Mouse (Mus musculus): ENCODE results near the gene Decr2. TPM values are rescaled to one million over a fixed set of nuclear protein-coding genes. Genes with fewer than 3 reads are reported as not detected.
"Not testable (repeated sequence)": the region's sequence is repeated elsewhere in the genome, so short reads cannot be mapped to it uniquely, and the experiment has no call there.

The Decr2 gene
- polyA plus RNA-seq, 1 experiment from 2014 or later = 51.5 TPM

DNA sequence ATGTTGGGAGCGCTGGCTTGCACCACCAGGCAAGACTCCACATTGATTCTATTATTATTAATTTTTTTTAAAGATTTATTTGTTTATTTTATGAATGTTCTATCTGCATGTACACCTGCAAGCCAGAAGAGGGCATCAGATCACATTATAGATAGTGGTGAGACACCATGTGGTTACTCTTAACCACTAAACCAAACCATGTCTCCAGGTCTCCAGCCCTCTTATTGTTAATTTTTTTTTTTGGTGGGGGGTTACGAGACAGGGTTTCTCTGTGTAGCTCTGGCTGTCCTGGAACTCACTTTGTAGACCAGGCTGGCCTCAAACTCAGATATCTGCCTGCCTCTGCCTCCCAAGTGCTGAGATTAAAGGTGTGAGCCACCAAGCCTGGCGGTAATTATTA is 9.2 kb upstream of the Decr2 start:
- H3K9ac ChIP-seq (ENCODE audit: low read depth, low read length); H3K4me3 ChIP-seq (ENCODE audit: low read length); H3K36me3 ChIP-seq (ENCODE audit: control insufficient read depth, insufficient read depth, low read length); H3K4me2 ChIP-seq (ENCODE audit: low read depth, low read length); H3K9me3 ChIP-seq (ENCODE audit: control insufficient read depth, low read length); H3K4me1 ChIP-seq (ENCODE audit: control insufficient read depth, insufficient read depth, low read length); H3K27ac ChIP-seq (ENCODE audit: low read length); H3K27me3 ChIP-seq (replicated peaks; ENCODE audit: control insufficient read depth, insufficient read depth, low read length); ATAC-seq: not testable (repeated sequence)
- 65% methylated on average over 3 of the region's 3 CpGs for WGBS

DNA sequence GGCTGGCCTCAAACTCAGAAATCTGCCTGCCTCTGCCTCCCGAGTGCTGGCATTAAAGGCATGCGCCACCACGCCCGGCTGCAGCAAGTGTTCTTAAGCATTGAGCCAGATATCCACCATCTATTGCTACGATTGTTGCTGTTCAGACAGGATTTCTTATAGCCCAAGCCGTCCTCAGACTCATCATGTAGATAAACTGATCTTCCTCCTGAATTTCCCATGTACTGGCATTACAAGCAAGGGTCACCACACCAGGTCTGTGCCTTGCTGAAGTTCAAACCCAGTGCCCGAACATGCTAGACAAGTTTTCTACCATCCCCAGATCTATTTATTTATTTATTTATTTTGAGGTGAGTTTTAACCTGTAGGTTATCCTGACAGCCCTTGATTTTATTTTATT is 8.3 kb upstream of the Decr2 start:
- Histone ChIP-seq H3K4me2 (ENCODE audit: low read depth, low read length) (no peak overlapping the region), H3K36me3 (ENCODE audit: control insufficient read depth, insufficient read depth, low read length) (no peaks in the 10 kb centered on the region), H3K27ac (ENCODE audit: low read length) (no peak overlapping the region), H3K4me3 (ENCODE audit: low read length) (no peak overlapping the region), H3K9ac (ENCODE audit: low read depth, low read length) (no peak overlapping the region), H3K9me3 (ENCODE audit: control insufficient read depth, low read length) (no peaks in the 10 kb centered on the region), H3K4me1 (ENCODE audit: control insufficient read depth, insufficient read depth, low read length) (peaks cover 7% of the 10 kb centered on the region), H3K27me3 (replicated peaks; ENCODE audit: control insufficient read depth, insufficient read depth, low read length) (no peaks in the 10 kb centered on the region)
- 86% methylated on average over 7 of the region's 7 CpGs for WGBS
- no peak for ATAC-seq

DNA sequence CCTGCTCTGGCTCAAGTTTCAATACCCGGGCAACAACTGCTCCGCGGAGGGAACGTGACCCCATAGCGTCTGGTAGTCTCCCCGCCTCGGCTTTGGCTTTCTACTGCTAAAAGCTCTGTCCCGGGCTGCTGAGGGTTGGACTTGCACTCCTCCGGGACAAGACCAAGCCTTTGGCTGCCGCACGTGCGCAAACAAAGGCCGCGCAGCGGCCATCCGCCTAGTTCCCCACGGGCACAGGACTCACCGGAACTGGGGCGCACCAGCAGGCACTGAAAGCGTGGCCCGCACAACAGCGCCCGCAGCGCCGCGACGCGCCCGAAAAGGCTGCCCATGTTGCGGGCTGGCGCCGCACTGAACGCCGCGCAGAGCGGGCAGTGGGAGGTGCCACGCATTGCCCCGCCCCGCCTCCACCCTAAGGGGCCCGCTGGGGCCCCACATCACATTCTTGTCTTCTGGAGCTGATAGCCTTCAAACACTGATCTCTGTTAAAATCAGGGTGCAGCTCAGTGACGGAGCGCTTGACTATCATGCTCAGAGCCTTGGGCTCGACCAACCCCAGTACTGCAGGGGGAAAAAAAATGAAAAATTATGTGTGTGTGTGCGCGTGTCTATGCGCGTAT is 5.1 kb upstream of the Decr2 start, which contains the start of gene Nme4:
Nme4 (minus strand) TSS at position 482 of the 620 bp plus-strand sequence.
- Histone ChIP-seq H3K27me3 (replicated peaks; ENCODE audit: control insufficient read depth, insufficient read depth, low read length) (no peaks in the 10 kb centered on the region), H3K9ac (ENCODE audit: low read depth, low read length) (peak within 1 kb of the TSS; percentile 95), H3K4me2 (ENCODE audit: low read depth, low read length) (peak within 1 kb of the TSS; percentile 81), H3K4me1 (ENCODE audit: control insufficient read depth, insufficient read depth, low read length) (peaks cover 7% of the 10 kb centered on the region), H3K9me3 (ENCODE audit: control insufficient read depth, low read length) (no peaks in the 10 kb centered on the region), H3K4me3 (ENCODE audit: low read length) (peak within 1 kb of the TSS; percentile 75), H3K27ac (ENCODE audit: low read length) (peak within 1 kb of the TSS; percentile 78), H3K36me3 (ENCODE audit: control insufficient read depth, insufficient read depth, low read length) (peaks cover 3% of the 10 kb centered on the region; the same call in 1 of the 2 replicates)
- WGBS = 1% methylated on average over 47 of the region's 47 CpGs
- peak; percentile 87 for ATAC-seq

DNA sequence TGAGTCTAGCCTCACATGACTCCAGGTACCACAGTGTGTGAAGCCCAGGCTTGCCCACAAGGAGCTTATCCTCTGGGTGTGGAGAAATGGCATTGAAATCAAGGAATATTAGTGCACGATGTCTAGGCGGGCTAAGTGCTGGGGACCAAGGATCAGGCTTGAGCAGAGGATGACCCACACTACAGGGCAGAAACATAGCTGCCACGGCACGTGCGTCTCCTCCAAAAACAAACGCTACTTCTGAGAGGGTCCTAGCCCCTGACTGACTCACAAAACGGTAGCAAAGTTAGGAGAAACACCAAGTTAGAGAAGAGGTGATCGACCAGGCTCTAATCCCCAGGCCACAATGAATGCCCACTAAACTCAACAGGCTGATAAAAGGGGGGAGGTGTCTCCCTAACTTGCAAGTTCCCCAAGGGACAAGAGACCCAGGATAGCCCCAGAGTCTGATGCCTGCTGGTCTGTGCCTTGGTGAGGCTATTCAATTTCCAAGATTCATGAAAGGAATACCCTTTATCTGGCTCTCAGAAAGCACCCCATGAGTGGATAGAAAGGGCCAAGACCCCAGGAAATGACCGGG is 4.5 kb upstream of the Decr2 start:
- Histone ChIP-seq H3K27ac (ENCODE audit: low read length) (peak overlapping the region; percentile 78; the same call in 1 of the 2 replicates), H3K9ac (ENCODE audit: low read depth, low read length) (peak overlapping the region; percentile 95), H3K9me3 (ENCODE audit: control insufficient read depth, low read length) (no peaks in the 10 kb centered on the region), H3K4me2 (ENCODE audit: low read depth, low read length) (peak overlapping the region; percentile 81), H3K36me3 (ENCODE audit: control insufficient read depth, insufficient read depth, low read length) (peaks cover 3% of the 10 kb centered on the region; the same call in 1 of the 2 replicates), H3K4me3 (ENCODE audit: low read length) (peak overlapping the region; percentile 75), H3K4me1 (ENCODE audit: control insufficient read depth, insufficient read depth, low read length) (peaks cover 7% of the 10 kb centered on the region), H3K27me3 (replicated peaks; ENCODE audit: control insufficient read depth, insufficient read depth, low read length) (no peaks in the 10 kb centered on the region)
- ATAC-seq = no peak
- WGBS = 29% methylated on average over 9 of the region's 9 CpGs

DNA sequence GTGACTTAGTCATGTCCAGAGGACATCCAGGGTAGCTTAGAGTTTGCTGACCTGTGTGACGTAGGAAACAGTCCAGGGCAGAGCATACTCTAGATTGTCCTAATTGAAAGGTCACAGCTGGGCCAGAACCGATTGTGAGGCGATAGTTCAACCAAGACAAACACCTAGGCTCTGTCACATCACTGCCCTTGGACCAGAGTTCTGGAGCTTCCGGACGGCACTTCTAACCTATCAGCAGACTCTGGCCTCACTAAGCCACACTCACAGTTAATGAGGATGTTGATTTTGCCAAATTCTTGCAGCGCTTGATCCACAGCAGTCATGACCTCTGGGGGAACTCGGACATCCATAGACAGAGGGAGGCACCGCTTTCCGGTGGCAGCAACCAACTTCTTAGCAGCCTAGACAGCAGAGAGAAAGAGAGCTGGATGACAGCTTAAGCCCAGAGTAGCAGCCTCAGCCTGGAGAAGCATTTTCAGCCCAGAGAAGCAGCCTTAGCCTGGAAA is 3.0 kb downstream of the Decr2 start:
- Histone ChIP-seq H3K4me2 (ENCODE audit: low read depth, low read length) (no peak overlapping the region), H3K9ac (ENCODE audit: low read depth, low read length) (no peak overlapping the region), H3K4me1 (ENCODE audit: control insufficient read depth, insufficient read depth, low read length) (no peaks in the 10 kb centered on the region), H3K27me3 (replicated peaks; ENCODE audit: control insufficient read depth, insufficient read depth, low read length) (no peaks in the 10 kb centered on the region), H3K36me3 (ENCODE audit: control insufficient read depth, insufficient read depth, low read length) (peaks cover under 1% of the 10 kb centered on the region; the same call in 1 of the 2 replicates), H3K4me3 (ENCODE audit: low read length) (no peak overlapping the region), H3K9me3 (ENCODE audit: control insufficient read depth, low read length) (no peaks in the 10 kb centered on the region), H3K27ac (ENCODE audit: low read length) (no peak overlapping the region)
- ATAC-seq = no peak
- WGBS = 93% methylated on average over 9 of the region's 9 CpGs

DNA sequence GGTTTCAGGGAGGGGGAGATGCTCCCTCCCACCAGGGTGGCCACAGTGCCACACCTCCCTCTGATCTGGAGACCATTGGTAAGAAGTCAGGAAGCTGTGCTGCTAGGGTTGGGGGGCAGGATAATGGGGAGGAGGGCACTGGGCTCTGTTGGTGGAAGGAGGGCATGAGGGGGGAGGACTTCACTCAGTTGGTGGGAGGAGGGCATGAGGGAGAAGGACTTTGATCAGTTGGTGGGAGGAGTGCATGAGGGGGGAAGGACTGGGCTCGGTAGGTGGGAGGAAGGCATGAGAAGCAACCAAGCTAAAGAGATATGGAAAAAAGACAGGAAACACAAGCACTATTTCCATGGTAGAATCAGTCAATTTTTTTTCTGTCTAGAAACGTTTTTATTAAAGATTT is 9.3 kb downstream of the Decr2 start:
- 39% methylated on average over 2 of the region's 2 CpGs for WGBS

DNA sequence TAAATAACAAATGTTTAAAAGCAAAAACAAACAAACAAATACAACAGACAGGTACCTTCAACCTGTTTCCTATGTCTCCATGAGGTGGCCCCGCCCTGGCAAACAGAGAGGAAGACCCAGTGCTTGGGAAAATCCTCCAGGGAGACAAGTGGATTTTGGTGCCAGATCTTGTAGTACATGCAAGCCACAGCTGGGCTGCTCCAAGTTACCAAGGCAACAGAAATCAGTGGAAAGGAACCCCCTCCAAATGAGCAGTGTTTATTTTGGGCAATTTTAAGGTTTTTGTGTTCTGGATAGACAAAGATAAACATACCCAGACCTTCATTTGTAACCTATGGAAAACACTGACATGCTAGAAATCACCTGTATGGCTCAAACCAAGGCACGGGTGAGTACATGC is 11.3 kb downstream of the Decr2 start:
- 78% methylated on average over 2 of the region's 2 CpGs for WGBS
- Histone ChIP-seq H3K4me2 (ENCODE audit: low read depth, low read length) (no peak overlapping the region), H3K36me3 (ENCODE audit: control insufficient read depth, insufficient read depth, low read length) (no peaks in the 10 kb centered on the region), H3K4me3 (ENCODE audit: low read length) (no peak overlapping the region), H3K9me3 (ENCODE audit: control insufficient read depth, low read length) (no peaks in the 10 kb centered on the region), H3K27me3 (replicated peaks; ENCODE audit: control insufficient read depth, insufficient read depth, low read length) (no peaks in the 10 kb centered on the region), H3K4me1 (ENCODE audit: control insufficient read depth, insufficient read depth, low read length) (no peaks in the 10 kb centered on the region), H3K9ac (ENCODE audit: low read depth, low read length) (no peak overlapping the region), H3K27ac (ENCODE audit: low read length) (no peak overlapping the region)
- no peak for ATAC-seq

More for the DNA sequence above, 9.3 kb downstream of the Decr2 start:
- Histone ChIP-seq H3K36me3 (ENCODE audit: control insufficient read depth, insufficient read depth, low read length) (no peaks in the 10 kb centered on the region), H3K4me1 (ENCODE audit: control insufficient read depth, insufficient read depth, low read length) (no peaks in the 10 kb centered on the region), H3K4me3 (ENCODE audit: low read length) (no peak overlapping the region), H3K4me2 (ENCODE audit: low read depth, low read length) (no peak overlapping the region), H3K27me3 (replicated peaks; ENCODE audit: control insufficient read depth, insufficient read depth, low read length) (no peaks in the 10 kb centered on the region), H3K9me3 (ENCODE audit: control insufficient read depth, low read length) (no peaks in the 10 kb centered on the region), H3K27ac (ENCODE audit: low read length) (no peak overlapping the region), H3K9ac (ENCODE audit: low read depth, low read length) (no peak overlapping the region)
- ATAC-seq = no peak

DNA sequence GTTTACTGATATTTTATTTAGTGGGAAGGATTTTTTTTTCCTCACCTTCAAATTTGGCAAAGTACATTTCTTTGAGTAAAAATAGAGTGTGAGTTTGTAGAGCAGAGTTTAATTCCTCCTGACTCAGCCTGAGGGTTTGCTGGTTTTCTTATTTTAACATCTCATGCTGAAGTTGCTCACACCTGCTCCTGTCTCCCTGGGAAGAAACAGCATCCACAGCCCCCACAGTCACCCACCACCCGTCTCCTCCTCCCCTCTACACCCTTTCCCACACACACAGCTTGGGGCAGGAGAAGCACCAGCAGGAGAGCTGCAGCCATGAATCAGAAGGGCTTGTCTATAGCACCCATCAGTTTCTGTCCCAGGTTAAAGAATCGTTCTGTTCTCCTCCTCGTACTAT is 14.9 kb downstream of the Decr2 start:
- H3K4me1 ChIP-seq (ENCODE audit: control insufficient read depth, insufficient read depth, low read length) = no peaks in the 10 kb centered on the region
- 69% methylated on average over 3 of the region's 3 CpGs for WGBS
- no peak overlapping the region for H3K9ac ChIP-seq (ENCODE audit: low read depth, low read length)
- H3K27me3 ChIP-seq (replicated peaks; ENCODE audit: control insufficient read depth, insufficient read depth, low read length) = no peaks in the 10 kb centered on the region
- ATAC-seq = no peak
- H3K9me3 ChIP-seq (ENCODE audit: control insufficient read depth, low read length) = no peaks in the 10 kb centered on the region
- H3K36me3 ChIP-seq (ENCODE audit: control insufficient read depth, insufficient read depth, low read length) = no peaks in the 10 kb centered on the region
- H3K4me3 ChIP-seq (ENCODE audit: low read length) = no peak overlapping the region
- H3K4me2 ChIP-seq (ENCODE audit: low read depth, low read length) = no peak overlapping the region
- no peak overlapping the region for H3K27ac ChIP-seq (ENCODE audit: low read length)

DNA sequence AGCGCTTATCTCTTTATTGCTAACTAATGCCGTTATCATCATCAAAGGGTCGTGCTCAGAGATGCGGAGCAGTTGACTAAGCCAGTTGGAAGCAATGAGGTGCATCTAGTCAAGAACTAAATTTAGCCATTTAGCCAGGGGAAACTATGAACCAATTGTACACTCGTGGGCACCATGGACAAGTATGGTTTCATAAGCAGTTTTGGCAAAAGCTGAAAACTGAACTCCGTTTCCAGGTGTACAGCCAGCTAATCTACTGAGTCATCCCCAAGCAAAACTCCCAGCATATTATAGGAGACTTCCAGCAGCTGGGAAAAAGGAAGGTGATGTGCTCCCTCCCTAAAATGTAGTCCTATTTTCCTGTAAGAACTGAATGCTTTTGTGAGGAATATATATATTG is 20.0 kb downstream of the Decr2 start:
- Histone ChIP-seq H3K4me3 (ENCODE audit: low read length) (peak overlapping the region; percentile 84; the same call in 1 of the 2 replicates), H3K27me3 (replicated peaks; ENCODE audit: control insufficient read depth, insufficient read depth, low read length) (no peaks in the 10 kb centered on the region), H3K36me3 (ENCODE audit: control insufficient read depth, insufficient read depth, low read length) (no peaks in the 10 kb centered on the region), H3K4me2 (ENCODE audit: low read depth, low read length) (peak overlapping the region; percentile 89), H3K9ac (ENCODE audit: low read depth, low read length) (no peak overlapping the region), H3K27ac (ENCODE audit: low read length) (no peak overlapping the region), H3K4me1 (ENCODE audit: control insufficient read depth, insufficient read depth, low read length) (peaks cover 26% of the 10 kb centered on the region), H3K9me3 (ENCODE audit: control insufficient read depth, low read length) (no peaks in the 10 kb centered on the region)
- ATAC-seq = no peak
- 32% methylated on average over 6 of the region's 6 CpGs for WGBS

Data from intestine, embryonic 16.5 days (tissue).